Mouse (Mus musculus) heart, postnatal 0 days (tissue): ENCODE results near the gene Adad2.

Experiments used
- CTCF ChIP-seq: IDR thresholded peaks from 2 replicates; pipeline ENCODE4 v1.5.1; 2016; ENCODE audit warnings: antibody characterized with exemption, control low read depth, low read depth
- EP300 ChIP-seq: IDR thresholded peaks from 2 replicates; pipeline ENCODE4 v1.6.1; 2016; ENCODE audit warnings: antibody characterized with exemption, low read depth

DNA sequence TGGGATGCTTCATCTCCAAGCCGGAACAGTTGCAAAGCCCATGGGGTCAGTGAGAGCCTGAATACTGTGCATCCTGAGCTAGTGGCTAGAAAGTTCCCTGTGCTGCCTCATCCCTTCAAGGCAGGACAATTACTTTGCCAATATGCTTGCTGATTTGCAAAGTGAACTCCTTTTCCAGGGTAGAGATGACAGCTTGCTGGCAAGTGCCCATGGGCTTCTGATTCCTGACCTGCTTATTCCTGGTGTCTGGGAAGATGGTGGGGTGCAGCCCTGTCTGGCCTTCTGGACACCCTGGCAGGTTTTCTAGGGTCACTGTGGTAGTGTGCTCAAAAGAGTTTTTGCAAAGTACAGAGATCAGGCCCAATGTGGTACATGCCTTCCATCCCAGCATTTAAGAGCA is 30.4 kb downstream of the Adad2 start:
- TF ChIP-seq CTCF = no peak
- TF ChIP-seq EP300 = no peak
